Mouse (Mus musculus): Measurements from ENCODE around the gene Gm26938. TPM values are rescaled to one million over a fixed set of nuclear protein-coding genes. Genes with fewer than 3 reads are reported as not detected.

The Gm26938 gene
- total RNA-seq, 2 experiments from 2014 or later, result not detected

DNA sequence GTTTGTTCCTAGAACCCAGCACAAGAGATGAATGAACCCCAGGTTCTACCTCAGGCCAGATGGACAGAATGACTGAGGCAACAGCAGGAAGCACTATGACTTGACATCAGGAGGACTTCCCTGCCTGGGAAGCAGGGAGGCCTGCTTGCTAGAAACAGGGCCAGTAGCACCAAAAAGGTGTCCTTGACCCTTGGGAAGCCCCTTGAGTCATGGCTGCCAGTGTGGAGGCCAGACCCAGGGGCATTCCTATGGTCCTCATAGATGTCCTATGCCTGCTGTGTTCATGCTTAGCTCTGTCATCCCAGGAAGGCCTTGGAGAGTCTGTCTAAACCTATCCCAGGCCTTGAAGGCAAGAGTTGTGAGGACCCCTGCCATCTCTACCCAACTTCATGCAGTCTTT is 9.8 kb downstream of the Gm26938 start:
- no peak for DNase-seq (ENCODE audit: low spot score in 2 of 2)

DNA sequence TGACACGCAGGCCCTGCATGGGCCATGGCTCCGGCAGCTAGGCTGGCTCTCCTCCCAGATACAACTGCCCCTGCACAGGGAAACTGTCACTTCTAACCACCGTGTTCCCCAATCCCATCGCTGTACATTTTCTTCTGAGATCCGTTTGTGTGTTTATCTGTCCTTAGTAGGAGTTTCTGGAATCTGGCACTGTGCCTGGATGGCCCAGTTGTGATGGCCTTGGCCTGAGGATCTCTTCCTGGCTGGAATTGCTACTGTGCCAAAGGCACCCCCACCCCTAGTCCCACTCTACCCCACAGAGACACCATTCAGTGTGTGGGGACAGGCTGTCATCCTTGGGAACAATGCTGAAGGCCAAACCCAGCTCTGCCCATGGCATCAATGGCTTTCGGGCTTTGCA is 10.2 kb downstream of the Gm26938 start:
- DNase-seq (ENCODE audit: low spot score in 2 of 2), result no peak

DNA sequence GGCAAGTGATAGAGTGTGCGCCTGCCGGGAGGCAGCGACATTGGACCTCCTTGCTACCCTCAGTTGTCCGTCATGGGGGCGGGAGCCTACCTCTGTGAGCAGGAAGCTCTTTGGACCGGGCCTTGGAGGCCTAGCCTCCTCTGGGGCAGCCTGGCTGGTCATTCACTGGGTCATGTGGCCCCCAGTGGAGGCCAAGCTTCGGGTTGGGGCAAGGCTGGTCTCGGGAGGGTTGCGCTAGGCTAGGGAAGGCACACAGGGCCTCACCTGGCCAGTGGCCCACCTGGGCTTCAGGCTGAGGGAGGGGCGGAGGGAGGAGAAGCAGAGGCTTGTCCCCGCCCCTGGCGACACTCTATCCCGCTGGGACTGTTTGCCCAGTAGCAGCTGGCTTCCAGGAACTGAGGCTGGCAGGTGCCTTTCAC is 12.2 kb downstream of the Gm26938 start:
- DNase-seq (ENCODE audit: low spot score in 2 of 2), result no peak

DNA sequence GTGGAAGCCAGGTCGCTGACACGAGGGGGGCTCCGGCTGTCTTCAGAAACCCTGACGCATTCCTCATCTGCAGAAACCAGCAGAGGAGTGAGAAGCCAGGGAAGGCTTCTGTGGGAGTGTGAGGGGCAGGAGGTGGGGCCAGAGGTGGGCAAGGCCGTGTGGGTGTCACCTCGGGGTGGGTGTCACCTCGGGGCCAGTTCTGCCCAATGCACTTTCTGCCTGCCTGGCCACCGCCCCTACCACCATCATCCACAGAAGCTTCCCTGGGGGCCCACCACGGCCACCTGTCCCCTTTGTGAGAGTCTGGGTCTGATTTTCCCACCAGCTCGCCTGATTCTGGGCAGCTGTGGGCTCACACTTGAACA is 13.1 kb downstream of the Gm26938 start:
- no peak for DNase-seq (ENCODE audit: low spot score in 2 of 2)

DNA sequence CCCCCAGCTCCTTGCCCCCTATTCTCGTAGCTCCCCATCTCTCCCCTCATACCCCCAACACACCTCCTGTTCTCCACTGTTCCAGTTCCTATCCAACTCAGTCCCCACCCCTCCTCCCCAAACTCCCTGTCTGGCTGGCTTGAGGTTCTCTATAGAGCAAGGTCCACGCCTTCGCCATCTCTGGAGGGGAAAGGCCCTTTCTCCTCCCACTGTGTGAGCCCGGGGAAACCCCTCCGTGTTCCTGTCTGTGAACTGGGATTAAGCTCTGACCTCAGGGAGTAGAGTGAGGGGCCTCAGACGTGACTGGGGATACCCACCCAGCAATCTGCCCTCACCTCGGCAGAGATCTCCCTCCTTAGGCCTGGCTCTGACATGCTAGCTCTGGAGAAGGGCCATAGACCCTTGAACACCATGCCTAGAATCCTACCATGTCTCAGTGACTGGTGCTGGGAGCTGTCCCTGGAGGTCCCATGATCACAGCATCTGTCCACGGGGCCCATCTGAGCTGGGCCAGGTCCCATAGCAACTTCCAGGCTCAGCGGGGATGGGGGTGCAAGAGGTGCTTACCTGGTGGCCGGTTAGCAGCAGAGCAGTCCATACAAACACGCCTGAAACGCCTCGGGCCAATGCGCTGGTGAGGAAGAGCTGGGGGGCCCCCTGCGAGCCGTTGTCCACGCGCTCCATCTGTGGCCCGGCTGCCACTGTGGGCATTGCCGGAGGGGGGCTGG is 13.6 kb downstream of the Gm26938 start:
- no peak for DNase-seq (ENCODE audit: low spot score in 2 of 2)

DNA sequence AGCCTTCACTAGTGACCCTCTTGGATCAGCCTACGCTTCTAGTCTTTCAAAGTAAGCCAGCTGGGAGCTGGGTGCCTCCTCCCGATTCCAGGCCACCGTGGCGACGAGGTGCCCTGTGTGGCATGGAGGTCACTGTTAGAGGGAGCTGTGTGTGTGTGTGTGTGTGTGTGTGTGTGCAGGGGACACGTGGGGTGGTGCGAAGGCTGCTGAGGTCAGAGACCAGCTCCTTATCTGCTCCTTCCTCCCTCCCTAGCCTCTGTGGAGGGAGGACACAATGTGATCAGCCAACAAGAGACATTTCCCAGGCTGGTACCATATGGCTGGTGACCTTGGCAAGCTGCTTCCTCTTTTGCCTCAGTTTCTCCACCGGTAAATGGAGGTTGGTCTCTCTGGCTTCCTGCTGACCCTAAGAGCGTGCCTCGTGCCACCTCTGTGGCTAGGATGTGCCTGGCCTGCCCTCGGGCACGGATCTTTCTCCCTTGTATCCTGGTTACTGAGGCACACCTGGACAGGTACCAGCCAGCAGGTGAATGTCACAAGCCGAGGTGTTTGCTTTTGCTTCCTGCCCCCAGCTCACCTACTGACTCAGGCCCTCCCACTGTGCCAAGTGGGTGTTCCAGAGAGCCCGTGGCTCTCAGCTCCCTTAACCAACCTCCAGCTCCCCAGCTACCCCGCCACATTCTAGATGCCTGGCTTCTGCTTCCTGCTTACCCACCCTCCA is 14.4 kb downstream of the Gm26938 start:
- DNase-seq (ENCODE audit: low spot score in 2 of 2), result no peak

DNA sequence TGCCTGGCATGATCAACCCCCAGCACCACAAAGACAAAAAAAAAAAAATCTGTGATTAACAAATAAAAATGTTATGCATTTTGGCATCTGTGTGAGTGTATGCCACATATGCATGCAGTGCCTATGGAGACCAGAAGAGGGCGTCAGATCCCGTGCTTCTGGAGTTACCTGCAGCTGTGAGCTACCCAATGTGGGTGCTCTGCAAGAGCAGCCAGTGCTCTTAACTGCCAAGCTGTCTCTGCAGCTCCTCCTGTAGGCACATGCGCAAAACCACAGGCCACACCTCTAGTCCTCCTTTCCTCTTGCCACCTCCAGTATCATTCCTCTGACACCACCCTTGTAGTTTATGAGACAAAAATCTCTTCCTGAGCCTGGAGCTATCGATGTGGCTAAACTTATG is 16.8 kb downstream of the Gm26938 start:
- DNase-seq (ENCODE audit: low spot score in 2 of 2), result no peak

DNA sequence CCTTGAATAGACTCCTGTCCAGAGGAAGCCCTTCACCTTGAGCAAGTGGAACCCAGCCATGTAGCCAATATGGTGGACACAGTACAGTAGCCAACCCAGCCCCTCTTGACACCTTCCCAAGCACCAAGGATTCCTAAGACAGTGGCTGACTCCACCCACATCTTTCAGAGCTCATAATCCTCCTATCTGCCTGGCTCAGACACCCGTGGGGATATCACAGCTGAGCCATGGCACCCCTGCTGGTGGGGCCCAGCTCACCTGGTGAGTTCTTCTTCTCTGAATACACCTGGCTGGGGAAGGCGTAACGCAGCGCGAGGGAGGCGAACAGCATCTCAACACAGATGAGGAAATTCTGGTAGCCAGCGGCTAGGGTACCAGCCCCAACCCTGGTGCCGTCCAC is 20.3 kb downstream of the Gm26938 start:
- no peak for DNase-seq (ENCODE audit: low spot score in 2 of 2)

DNA sequence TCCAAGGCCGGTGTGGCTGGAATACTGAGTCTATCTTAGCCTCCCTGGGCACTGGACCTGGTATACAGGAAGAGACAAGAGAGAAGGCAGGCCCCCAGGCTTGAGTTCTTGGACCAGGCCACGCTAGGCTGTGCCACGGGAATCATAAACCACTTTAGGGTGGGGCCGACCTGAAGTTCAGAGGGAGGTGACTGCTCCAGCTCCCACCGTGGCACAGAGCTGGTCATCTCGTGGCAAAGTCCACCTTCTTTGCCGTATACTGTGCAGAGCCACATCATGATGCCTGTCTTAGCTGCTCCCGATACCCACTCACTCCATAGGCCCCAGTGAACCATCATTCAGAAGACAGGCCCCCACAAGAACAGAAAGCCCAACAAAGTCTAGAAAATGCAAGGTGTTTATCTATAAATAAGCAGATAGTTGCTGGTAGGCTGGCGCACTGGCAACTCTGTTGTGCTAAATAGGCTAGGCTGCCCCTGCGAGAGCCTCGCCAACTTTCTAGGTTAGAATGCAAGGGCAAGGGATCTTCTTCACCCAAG is 21.6 kb downstream of the Gm26938 start:
- no peak for DNase-seq (ENCODE audit: low spot score in 2 of 2)

DNA sequence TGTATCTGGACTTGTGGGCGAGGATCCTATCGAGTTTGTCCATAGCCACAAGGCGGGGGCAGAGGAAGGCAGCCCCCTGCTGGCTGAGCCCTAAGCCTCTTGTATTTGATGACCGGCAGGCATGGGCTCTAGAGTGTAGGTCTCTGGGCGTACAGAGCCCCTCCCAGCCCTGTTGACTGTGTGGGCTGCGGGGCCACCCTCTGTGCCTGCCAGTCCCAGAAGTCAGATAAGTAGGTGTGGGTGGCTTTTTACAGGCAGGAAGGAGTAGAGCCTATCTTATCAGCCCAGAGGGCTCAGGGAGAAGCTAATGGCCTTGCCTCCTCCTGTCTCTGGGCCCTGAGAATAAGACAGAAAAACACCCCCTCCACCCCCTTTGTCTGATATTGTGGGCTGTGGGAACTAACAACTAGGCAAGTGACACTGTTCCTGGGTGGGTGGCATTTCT is 22.1 kb downstream of the Gm26938 start:
- no peak for DNase-seq (ENCODE audit: low spot score in 2 of 2)

DNA sequence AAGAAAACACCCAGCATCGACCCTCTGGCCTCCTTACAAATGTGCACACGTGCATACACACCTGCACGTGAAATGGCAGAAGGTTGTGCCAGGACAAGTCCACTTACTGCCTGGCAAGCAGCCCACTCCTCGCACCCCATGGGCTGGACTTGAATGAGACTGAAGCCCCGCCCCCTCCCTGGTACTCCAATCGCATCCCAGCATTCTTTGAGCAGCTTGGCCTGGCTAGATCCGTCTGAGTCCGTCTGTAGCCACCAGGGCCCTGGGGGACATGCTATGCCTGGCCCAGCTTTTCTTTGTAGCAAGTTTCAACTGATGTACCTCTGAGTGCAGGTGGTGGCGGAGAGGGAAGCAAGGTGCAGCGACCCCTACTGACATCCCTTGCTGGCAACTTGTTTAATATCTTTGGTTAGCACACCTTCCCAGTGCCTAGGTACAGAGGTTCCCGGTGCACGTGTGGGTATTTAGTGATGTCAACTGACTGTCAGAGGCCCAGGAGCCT is 22.6 kb downstream of the Gm26938 start:
- DNase-seq (ENCODE audit: low spot score in 2 of 2), result no peak

DNA sequence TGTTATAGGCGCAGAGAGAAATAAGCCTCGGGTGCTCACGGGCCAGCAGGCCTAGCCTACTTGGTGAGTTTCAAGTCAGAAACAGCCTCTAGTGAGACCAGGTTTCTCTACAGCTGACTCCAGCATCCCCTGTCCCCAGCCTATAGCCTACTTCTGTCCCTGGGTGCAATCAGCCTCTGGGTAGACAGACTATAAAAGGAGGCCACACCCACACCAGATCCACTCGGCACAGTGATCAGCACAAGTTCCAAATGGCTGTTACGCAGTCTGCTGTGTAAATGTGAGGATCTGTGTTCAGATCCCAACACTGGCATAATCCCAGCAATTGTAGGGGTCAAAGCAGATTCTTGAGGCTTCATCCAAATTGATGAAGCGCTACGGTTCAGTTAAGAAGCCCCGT is 23.0 kb downstream of the Gm26938 start:
- DNase-seq (ENCODE audit: low spot score in 2 of 2), result no peak

DNA sequence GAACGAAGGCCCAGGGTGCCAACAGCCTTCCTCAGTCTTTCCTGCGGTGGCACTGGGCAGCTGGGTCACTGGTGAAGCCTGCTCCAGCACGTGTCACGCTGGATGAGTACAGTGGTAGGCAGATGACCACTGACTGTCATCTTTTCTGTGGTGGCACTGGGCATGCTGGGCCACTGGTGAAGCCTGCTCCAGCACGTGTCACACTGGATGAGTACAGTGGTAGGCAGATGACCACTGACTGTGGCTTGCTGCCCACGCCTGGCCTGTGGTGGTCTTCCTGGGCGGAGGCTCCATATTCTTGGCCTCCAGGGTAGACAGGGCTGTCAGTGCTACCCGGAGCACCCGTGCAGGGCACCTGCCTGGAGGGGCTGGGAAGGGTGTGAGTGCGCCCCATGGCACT is 24.3 kb downstream of the Gm26938 start:
- DNase-seq (ENCODE audit: low spot score in 2 of 2), result no peak

DNA sequence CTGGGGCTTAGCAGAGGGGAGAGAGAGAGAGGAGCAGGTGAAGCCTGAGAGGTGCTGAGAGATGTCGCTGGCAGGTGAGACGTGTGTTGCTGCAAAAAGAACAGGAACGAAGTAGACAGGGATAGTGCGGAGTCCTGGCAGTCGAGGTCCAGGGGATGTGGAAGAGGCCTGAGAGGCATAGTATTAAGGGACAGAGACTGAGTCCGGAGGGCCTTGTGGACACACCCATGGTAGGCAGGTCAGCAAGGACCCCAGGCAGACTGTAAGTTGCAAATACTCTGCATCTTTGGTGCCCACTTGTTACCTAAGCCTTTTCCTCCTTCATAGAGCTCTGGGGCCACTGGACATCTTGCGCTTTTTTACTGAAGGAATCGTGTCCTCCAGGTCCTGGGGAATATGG is 25.0 kb downstream of the Gm26938 start:
- no peak for DNase-seq (ENCODE audit: low spot score in 2 of 2)

DNA sequence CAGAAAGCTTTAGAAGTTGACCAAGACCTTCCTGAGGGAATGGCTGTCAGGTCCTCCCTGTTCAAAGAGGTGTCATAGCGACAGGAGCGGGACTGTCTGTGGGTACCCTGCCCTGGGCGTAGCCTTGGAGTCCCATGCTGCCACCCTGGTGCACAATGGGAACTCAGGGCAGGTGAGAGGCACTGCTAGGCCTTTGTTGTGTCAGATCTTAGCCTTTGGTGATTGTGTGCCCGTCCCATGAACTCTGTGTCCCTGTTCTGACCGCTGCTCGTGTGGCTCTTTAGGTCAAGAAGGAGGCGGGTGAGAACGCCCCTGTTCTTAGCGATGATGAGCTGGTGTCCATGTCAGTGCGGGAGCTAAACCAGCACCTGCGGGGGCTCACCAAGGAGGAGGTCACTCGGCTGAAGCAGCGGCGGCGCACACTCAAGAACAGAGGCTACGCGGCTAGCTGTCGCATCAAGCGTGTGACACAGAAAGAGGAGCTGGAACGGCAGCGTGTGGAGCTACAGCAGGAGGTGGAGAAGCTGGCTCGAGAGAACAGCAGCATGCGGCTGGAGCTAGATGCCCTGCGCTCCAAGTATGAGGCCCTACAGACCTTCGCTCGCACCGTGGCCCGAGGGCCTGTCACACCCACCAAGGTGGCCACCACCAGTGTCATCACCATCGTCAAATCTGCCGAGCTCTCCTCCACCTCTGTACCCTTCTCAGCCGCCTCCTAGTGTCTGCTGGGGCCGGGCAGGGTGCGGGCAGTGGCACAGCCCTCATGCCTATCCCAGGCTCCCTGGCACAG is 26.2 kb downstream of the Gm26938 start:
- no peak for DNase-seq (ENCODE audit: low spot score in 2 of 2)

DNA sequence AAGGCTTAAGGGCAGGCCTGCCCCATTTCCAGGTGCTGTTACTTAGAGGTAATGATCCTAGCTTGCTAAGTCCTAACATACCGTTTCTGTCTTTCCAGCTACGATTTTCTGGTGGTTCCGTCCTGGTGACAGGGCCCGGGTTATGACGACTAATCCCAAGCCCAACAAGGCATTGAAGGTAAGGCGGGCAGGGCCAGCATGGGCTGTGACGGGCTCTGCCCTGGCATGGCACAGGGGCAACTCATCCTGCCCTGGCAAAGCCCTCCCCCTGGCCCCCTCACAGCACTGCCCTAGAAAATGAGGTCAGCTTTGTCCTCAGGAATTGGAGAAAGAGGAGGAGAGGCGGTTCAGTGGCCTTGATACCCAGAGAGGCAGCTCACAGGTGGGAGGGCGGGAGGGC is 27.2 kb downstream of the Gm26938 start:
- DNase-seq (ENCODE audit: low spot score in 2 of 2), result no peak

DNA sequence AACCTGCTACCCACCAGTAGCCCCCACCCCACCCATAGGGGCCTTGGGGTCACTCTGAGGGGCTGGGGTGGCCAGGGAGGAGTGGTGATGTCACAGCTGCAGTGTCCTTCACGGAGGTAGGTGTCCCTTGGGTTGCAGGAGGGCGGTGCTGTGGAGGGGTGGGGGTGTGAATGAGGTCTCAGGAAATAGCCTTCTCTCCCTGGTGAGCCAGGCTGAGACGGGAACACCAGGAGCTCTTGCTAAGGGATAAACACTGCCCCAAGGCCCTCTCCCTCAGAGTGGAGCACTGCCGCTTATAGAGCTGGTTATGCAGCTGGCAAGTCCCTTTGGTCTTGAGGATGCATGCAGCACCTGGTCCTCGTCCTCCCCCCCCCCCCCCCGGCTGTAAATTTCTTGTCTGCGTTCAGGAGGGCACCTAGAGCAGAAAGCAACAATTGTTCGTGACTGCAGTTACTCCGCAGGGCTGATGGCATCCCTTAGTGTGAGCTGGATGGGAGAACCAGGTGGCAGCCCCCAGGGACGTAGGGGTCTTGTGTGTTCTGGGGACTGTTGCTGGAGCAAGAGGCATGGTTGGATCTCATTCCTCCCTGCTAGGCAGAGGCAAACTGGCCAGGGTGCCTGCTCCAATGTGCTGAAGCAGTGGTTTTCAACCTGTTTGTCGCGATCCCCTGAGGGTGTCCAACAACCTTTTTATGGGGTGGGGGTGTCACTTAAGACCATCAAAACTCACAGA is 27.9 kb downstream of the Gm26938 start:
- DNase-seq (ENCODE audit: low spot score in 2 of 2), result no peak

DNA sequence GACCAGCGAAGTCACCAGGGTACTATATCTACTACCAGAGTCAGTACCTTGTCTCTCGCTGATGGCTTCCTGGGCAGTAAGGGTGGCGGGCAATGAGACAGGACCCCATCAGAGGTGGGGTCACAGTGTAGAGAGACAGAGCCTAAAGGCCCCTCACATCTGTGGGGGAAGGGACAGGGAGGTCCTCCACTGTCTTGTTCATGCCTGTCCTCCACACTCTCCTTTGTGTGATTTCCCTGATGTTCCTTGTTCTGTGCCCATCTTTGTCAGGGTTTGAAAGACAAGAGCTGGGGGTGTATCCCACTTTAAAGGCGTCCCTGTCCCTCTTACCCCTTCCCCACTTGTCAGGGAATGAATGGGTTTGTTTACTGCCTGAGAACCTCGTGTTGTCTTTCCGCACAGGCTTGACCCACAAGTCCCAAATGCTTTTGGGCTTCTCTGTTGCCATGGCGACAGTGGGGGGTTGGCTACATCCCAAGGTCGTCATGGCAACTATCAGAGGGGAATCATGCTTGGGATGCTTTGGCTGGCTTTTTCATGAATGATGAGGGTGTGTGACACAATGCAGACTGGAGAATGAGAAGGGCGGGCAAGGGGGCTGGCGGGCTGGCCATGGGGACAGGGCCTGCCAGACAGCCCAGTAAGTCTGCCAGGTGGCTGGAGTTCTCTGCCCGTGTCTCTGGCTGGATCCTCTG is 28.6 kb downstream of the Gm26938 start:
- peak; percentile 75 to 76 for DNase-seq (ENCODE audit: low spot score in 2 of 2)

DNA sequence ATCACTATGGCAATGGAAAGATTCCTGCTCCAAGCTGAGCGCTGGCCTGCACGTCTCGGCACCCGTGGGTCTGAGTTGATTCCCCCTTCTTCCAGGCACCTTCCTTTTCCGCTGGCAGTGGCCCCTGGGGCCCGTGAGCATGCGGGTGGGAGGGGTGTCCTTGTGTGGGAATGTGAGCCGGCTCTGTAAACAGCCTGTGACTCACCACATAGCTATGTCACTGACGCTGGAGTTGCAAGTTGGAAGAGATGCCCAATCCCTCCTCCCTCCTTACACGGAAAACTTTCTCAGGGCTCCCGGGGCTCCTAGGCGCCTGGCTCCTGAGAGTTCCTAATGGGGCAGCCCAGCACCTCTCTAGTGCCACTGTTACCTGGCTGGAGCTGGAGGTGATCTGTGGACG is 29.3 kb downstream of the Gm26938 start:
- DNase-seq (ENCODE audit: low spot score in 2 of 2), result peak; percentile 47 to 69

DNA sequence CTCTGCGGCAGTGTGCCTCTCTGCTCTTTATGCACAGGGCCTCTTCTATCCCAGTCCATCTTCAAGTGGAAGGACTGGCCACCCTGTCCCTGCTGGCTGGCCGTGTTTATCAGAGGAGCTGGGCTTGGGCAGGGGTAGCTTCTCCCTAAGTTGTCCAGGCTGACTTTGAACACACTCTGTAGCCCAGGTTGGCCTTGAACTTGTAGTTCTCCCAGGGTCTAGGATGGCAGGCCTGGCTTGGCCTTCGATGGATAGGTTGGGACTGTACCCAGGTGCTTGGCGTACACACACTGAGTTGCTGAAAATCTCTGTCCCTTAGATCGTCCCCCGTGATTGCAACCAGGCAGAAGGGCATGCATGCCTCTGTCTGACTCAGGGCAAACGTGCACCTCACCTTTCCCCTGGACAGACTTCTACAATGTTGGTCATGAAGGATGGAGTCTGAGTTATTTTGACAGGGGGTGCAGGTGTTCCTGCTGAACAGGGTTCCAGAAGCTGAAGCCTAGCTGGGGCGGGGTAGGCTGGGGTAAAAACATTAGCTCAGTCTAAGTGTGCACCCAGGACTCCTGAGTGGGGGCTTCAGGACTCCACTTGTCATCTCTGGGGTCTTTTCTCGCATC is 30.1 kb downstream of the Gm26938 start:
- DNase-seq (ENCODE audit: low spot score in 2 of 2), result no peak

Data from adrenal gland, postnatal 4 days (tissue).